Mouse (Mus musculus) heart, adult 2 months (tissue): ENCODE results near the gene Bsnd.

Experiments
- CTCF ChIP-seq: fragments of 200-600 bp; IDR thresholded peaks from 2 replicates; pipeline ENCODE4 v1.8.1; 2022; ENCODE audit warnings: antibody characterized with exemption, mild to moderate bottlenecking, moderate library complexity
- EP300 ChIP-seq: fragments of 200-500 bp; IDR thresholded peaks from 2 replicates; pipeline ENCODE4 v1.6.1; 2011; ENCODE audit warnings: low read depth, low read length, control low read depth; ENCODE audit not compliant: insufficient read depth
- POLR2A ChIP-seq: fragments of 200-500 bp; IDR thresholded peaks from 2 replicates; pipeline ENCODE4 v1.6.1; 2011; ENCODE audit warnings: mild to moderate bottlenecking, low read depth, low read length, control low read depth; ENCODE audit not compliant: insufficient read depth

GRCm38 (mm10) chr4:106514606-106515005, 22.5 kb upstream of the Bsnd start:
- no peak for TF ChIP-seq CTCF
- TF ChIP-seq POLR2A: no peak
- TF ChIP-seq EP300: no peak
